Mouse (Mus musculus) urinary bladder, postnatal 36 days (tissue): ENCODE measurements around the gene Slc38a9.
"Not testable (repeated sequence)": the region's sequence is repeated elsewhere in the genome, so short reads cannot be mapped to it uniquely, and the experiment has no call there.

Experiments
- DNase-seq, 2 experiments: peaks; one replicate each; pipeline ENCODE4 v3.0.0; 2022; ENCODE audit warnings: low spot score in 2 of 2, mixed read lengths in 1 of 2

Gene Slc38a9

DNA sequence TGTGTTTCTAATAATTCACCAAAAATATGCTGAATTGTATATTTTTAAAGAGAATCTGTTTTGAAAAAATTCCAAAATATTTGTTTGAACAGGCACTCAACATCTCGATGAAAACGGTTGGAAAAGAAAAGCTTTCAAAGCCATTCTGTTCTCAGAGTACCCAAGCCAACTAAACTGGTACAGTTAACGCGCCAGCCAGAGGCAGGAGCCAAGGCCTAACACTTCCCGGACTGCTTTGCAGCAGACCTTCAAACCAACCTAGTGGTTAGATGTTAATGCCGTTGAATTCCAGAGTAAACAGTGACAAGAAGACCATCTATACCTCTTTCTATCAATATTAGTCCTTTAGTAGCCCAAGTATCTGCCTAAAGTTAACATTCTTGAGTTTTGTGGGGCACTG, 23.4 kb downstream of the Slc38a9 start:
- no peak for DNase-seq

DNA sequence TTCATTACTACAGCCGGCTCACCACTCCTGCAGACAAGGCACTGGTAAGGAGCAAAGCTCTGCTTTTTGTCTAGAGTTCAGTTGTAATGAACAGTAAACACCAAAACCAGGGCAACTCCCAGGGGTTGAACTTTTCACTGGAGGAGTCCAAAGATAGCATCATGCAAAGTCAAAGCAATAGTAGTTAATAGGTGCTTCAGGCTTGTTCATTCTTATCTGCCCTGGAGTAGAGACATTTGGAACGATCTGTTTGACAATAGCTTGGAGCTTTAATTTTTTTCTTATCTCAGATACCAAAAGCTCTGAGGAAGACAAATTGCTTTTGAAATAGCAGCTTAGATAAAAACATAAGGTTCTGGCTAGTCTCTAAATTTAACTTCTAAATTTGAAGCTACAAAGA, 25.6 kb downstream of the Slc38a9 start:
- DNase-seq = no peak

DNA sequence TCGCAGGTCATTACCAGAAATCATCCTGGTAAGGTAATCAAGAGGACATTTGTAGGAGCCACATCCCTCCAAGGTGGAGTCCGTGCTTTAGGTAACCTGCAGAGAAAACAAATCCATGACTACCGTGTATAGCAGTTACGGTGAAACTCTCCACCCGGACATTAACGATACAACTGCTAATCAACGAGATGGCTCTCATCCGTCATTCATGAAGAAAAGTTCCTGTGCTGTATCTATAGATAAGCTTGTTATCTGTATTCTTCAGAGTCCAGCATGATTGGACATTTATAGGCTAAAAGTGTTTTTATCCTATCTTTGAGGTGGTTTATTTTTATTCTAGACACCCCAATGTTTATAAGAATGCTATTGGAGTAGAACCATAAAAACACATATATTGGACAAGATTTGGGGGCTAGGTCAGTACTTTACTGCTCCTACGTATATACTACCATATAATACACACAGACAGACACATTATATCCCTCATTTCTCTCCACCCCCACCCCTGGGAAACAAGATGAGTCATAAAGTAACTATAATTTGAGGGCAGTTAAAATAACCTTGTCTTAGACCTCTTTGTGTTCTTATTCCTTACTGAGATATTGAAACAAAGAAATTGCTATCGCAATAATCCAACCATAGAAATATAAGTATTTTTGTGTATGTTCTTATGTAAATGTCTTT, 32.5 kb downstream of the Slc38a9 start:
- no peak for DNase-seq

DNA sequence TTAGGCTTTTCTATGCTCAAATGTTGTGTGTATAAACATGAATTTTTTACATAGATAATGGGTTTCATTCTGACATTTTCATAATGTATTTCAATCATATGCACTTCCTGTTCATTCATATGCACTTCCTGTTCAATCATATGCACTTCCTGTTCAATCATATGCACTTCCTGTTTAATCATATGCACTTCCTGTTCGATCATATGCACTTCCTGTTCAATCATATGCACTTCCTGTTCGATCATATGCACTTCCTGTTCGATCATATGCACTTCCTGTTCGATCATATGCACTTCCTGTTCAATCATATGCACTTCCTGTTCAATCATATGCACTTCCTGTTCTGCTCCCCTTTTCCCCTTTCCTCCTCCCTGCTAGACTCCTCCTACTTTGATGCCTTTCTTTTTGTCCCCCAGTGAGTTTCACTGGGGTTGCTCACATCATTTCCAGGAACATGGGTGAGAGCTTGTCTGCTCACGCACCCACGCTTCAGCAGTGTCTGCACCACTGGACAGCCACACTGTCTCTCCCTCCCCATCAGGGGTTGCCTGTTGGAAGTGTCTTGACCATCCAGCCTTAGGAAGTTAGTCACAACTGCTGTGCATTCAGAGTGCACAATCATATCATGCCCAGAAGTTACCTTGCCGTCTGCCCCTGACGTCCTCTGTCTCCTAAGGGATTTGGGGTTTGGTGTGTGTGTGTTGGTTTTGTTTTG, 35.1 kb downstream of the Slc38a9 start:
- no peak for DNase-seq

DNA sequence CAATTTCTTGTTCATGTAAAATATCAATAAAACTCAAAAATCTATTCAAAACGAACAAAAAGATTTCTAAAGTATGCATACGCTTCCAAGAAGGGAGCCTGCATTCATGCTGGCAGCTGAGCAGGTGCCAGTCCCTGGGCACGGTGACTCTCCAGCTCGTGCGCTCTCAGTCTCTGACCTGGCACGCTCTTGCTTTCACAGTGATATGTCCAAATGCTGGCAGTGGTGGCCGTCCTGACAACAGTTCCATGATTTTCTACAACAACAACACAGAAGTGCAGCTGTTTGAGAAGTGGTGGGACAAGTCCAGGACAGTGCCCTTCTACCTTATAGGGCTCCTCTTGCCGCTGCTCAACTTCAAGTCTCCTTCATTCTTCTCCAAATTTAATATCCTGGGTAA, 40.7 kb downstream of the Slc38a9 start:
- DNase-seq = no peak

DNA sequence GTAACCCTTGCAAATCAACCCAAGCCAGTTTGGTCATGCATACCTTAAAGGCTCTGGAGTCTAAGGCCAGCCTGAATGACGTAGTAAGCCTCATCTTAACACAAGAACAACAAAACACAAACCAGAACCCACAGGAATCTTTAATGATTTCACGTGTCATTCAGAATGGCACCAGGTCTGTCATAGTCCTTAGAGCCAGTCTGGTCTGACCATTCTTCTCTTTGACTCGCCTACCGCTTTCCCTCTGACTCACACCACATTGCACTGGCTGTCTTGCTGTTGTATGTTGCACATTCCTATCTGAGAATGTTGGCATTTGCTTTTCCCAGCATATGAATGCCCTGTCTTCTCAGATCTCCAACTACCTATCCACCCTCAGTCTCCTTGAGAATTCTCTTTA, 45.8 kb downstream of the Slc38a9 start:
- no peak for DNase-seq

DNA sequence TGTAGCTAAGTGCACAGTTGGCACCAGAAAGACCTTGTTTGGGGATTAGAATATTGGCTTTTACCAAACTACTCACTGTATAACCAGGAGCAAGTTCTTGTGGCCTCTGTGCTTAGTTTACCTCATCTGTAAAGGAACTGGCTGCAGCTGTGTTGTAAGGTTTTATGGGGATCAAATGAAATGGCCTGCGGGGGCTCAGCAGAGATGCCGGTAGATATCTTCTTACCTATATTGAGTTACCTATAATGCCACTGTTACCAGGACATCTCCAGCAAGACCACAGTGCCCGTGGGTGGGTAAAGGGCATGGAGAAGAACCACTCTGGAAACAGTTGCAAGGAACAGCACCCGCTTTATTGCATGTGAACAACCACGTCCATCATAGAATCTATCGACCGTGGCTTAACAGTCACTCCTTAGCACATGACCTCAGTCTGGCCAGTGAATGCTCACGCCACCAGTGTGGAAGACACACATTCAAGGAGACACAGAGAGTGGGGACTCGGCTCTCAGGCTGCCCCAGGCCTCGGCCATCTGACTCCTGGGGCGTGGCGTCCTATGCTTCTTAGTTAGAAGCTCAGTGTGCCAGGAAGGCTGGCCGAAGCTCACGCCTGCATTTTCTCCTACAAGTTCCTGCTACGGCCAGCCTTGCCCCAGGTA, 59.7 kb downstream of the Slc38a9 start:
- no peak for DNase-seq

DNA sequence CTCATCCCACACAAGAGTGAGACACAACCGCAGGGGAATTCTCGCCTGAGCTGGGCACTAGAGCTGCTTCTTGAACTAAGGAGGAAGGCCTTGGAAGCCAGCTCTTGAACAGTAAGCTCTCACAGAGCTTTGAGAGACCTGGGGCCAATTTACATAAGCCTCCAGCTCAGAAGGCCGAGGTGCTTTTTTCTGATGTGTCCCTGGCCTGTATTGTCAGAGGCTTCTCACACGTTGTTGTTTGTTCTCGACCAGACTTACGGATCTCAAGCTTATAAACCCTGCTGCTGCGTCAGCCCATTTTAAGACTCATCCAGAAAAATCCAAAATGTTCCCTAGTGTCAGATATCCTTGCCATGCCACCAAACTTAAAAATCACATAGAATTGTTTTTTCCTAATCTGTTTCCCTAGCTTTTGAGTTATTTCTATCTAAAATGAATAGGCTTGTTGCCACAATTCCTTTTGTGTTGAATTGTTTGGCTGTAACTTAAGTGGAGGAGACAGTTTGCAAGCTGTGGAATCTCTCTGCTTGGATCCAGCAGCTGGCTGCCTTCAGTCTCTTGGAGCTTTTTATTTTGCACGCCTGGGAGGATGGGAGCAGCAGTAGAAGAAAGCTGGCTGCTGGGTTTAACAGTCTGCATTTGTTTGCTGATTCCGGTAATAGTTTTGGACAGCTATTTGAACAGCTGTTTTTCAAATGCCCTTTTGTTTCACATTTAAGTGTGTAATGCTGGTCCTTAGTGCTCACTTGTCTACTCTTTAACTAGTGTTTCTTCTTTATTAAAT, 61.6 kb downstream of the Slc38a9 start:
- peak; percentile 15 to 42 for DNase-seq

DNA sequence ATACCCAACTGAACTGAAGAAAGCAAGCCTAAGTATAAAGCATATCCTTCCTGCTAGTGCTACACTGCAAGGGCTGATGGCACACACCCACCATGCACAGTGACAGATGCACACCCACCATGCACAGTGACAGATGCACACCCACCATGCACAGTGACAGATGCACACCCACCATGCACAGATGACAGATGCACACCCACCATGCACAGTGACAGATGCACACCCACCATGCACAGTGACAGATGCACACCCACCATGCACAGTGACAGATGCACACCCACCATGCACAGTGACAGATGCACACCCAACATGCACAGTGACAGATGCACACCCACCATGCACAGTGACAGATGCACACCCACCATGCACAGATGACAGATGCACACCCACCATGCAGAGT, 63.7 kb downstream of the Slc38a9 start:
- DNase-seq = not testable (repeated sequence)

DNA sequence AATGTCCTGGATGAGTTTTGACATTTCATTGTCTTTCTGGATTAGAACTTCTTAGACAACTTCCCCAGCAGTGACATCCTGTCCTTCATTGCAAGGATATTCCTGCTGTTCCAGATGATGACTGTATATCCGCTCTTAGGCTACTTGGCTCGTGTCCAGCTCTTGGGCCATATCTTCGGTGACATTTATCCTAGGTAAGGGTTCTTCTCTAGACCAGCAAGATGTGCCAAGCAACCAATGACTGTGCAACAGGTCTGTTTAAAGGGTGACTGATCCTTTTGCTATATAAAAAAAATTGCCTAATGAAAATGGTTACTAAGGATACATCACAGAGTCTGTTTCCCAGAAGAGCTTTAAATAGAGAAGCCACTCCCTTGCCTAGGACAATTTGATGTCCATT, 65.5 kb downstream of the Slc38a9 start:
- no peak for DNase-seq

DNA sequence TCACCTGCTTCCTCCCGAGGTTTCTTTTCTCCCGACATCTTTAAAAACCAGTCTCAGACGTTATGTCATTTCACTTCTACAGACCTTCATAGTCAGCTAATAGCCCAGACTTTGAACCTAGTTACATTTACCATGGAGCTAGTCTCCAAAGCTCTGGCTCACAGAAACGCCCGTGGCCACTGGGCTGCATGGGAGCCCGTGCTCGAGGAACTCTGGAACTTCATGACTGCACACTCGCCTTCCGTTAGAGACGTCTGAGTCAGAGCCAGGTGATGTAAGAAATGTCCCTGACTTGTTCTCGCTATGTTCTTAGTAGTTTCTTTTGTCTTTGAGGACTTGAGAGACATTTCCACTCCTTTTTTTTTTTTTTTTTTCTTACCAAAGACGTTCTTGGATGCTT, 72.8 kb downstream of the Slc38a9 start:
- DNase-seq = no peak

DNA sequence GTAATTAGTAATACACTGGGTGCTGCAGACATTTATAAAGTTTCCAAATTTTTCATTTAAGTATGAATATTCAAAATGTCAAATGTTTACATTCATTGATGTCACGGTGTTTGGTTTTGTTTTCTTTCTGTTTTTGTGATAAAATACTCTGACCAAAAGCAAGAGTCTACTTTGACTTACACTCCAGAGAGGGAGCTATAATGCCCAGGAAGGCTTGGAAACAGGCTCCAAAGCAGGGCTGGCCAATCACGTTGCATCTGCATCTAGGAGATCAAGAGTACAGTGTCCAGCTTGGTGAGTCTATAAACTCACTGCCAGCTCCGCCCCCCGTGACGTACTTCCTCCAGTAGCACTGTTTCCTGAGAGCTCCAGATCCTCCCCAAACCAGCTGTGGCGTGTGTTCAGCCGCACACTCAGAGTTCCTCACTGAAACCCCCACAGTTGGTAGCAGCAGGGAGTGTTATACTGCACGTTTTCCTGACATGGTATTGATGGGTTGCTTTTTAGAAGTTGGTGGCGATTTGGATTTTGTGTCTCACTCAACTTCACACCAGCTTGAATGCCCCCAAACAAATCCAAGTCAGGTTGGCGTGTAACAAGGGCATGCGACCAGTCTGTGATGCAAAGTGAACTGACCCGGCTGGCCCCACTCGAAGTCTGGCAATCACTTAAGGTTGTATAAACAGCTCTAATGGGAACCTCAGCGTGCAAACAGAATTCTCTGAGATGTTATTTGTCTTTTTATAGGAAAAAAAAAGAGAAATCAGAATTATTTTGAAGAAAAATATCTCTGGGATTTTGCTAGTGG, 74.6 kb downstream of the Slc38a9 start:
- DNase-seq = peak in 1 of 2 experiments; percentile 51

DNA sequence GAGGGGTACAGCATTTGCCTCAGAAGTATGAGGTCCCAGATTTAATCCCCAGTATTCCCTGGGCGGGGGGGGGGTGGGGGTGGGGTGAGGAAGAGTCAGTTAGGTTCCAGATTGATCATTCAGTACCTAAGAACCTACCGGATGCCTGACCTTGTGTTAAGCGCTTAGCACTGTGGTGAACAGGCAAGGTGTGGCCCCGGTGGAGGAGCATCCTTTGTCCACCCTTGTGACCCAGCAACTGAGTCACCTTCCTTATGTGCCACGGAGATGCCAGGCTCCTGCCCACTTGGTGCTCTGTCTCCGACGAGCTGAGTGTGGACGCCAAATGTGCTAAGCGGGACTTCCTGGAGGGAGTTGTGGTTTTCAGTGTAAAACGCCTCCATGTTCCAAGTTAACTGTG, 75.9 kb downstream of the Slc38a9 start:
- DNase-seq = no peak

DNA sequence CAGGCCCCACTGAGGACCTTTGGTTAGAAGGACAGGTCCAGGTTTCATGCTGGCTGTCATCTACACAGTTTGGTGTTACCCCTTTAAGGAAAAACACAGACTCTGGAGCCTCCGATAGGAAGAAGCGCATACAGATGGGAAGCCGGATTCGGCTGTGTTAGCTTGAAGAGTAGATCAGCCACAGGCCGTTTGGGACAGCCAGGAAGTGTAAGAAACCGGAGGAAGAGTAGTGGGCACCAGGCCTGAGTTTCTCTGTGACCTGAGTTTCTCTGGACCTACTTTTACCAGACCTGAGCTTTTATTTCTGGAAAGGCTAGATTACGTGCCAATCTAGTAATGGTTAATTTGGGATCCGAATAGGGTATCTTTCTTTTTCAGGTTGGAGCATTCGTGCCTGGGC, 76.6 kb downstream of the Slc38a9 start:
- no peak for DNase-seq

DNA sequence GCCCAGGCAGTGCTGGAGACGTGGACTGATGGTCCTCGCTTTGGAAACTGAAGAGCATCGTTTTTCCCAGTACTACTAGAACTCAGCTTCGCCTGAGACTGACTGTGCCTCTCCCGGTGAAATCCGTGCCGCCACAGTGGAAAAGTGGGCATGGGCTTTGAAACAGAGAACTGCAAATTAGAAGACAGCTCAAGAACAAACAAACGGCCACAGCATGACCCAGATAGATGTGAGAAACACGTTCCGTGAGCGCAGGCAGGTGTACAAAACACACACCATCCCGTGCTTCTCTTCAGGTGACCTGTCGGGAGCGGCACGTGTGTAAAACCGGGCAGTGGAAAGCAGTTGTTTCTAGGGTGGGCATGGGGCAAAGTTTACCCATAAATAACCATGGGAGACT, 77.5 kb downstream of the Slc38a9 start:
- DNase-seq = no peak

DNA sequence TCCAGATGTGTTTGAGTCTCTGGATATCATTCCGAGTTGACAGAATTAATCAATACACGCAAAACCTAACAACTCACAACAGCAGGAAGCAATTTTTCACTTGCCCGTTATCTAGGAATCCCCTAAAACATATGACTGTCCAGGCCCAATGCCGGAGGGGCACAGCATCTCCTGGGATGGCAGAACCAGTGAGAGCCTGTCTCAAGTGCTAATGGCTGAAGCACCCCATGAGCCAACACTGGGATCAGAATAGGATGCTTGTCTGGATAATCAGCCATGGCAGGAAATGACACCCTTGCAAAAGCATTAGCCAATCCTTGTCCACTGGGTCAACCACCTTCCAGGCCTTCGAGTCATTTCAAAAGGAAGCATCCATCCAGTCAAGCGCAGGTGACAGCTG, 79.5 kb downstream of the Slc38a9 start:
- DNase-seq = no peak

DNA sequence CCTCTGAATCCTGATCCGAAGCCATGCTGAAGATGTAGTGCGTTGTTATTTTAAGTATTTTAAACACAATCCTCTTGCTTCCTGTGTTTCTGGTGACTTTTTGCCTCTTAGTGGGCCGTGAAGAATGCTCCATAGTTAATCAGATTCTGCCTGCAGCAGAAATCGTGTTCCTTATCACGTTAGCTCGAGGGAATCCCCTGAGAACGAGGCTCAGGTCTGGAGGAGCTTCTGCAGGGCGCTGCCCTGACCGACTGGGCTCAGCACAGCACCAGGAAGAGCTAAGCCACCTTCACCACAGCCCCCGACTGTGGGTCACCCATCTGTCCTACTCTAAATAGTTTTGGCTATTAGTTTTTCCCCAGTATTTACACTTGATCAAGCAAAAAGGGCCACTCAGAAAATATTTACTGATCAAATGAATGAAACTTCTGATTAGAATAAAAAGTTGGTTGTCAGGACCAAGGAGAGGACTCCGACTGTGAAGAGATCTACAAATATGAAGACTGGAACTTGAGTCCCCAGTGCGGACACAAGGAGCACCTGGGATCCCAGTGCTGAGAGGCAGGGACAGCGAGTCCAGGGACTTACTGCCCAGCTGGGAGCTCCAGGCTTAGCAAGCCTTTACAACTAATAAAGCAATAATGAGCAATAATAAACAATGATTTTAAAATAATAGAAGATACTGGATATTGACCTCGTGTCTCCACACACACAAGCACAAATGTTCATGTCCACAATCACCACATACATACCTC, 81.7 kb downstream of the Slc38a9 start:
- no peak for DNase-seq

DNA sequence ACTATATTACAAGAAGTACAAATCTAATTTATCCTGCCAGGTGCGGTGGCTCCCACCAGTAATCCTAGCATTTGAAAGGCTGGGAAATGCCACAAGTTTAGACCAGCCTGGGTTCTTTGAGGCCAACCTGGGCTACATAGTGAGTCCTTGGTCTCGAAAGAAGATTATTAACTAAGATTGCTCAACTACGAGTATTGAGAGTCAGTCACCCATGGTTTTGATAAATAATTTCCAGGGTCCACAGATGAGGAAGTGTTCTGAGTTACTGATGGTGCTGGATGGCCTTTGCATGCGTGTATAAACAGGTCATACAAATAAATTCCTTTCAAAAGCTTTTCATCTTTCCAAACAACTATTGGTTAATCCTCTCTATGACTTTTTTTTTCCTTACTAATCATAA, 83.1 kb downstream of the Slc38a9 start:
- no peak for DNase-seq

DNA sequence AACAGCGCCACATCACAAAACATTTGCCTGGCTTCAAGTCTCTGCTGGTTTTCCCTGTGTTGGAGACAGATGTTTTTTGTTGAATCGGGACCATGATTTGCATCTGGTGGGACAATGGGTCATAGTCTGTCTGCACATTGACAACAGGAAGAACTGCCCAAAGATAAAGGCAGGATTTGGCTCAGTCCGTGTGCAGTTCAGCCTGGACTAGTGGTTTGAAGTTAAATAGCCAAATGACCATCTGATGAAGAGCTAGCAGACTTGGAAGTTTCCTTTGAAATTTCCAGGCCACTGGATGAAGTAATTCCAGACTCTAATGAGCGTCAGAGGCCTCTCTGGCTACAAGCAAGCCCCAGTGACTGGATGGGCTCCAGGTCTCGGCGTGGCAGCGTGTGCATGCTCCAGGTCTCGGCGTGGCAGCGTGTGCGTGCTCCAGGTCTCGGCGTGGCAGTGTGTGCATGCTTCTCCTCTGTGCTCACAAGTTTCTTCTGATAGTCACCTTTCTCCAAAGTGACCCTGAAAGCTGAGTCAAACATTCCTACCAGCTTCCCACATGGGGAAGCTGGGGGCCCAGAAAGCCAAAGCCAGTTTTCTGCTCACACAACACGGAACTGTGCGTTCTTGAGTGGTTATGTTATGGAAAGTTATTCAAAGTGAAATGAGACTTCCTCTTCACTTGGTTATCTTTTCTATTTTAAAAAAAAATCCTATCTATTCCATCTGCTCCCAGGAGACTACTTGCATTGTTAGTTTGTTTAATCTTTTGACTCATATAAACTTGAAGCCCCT, 83.7 kb downstream of the Slc38a9 start:
- DNase-seq = no peak
